Mouse (Mus musculus) G1E (cell line): ENCODE measurements around the gene Zfp120.

Source experiments
- CTCF ChIP-seq: IDR thresholded peaks from 2 replicates; pipeline ENCODE4 v1.5.1; 2012; ENCODE audit warnings: low read depth, low read length, inconsistent platforms, mixed read lengths
- GATA1 ChIP-seq: IDR thresholded peaks from 2 replicates; pipeline ENCODE4 v1.6.1; 2012; ENCODE audit warnings: borderline replicate concordance, low read length, inconsistent platforms, mixed read lengths
- POLR2AphosphoS5 ChIP-seq: IDR thresholded peaks from 2 replicates; pipeline ENCODE4 v1.6.1; 2012; ENCODE audit warnings: low read depth, low read length, inconsistent platforms; ENCODE audit not compliant: insufficient replicate concordance
- TAL1 ChIP-seq: conservative IDR thresholded peaks from 2 replicates; pipeline ENCODE4 v1.6.1; 2012; ENCODE audit warnings: low read depth, low read length, inconsistent platforms, mixed read lengths

DNA sequence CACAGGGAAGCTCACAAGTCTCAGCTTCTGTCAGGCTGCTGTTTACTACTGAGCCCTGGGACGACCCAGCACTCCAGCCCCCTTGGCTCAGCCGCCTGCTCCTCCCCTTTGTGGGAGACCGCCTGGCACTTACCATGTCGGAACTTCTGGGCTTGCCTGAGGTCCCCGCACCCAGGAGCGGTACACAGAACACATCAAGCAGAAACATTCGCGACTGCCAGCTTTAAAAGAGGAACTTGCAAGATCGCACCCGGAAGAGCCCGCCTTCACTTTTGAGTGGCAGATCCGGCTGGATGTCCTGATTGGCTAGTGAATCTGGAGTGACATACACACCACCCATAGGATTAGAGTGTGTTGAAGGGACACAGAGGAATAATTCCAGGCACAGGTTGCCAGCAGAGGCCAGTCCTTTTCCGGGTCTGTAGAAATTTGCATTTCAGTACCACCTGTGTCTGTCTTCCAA is at the start of gene Zfp120:
- TF ChIP-seq CTCF (no peak), POLR2AphosphoS5 (no peak), GATA1 (no peak), TAL1 (no peak)
